Mouse (Mus musculus): Measurements from ENCODE around the gene Col9a3. TPM values are rescaled to one million over a fixed set of nuclear protein-coding genes. Genes with fewer than 3 reads are reported as not detected.

Gene Col9a3
- polyA plus RNA-seq, 1 experiment from 2014 or later: 23.1 TPM

DNA sequence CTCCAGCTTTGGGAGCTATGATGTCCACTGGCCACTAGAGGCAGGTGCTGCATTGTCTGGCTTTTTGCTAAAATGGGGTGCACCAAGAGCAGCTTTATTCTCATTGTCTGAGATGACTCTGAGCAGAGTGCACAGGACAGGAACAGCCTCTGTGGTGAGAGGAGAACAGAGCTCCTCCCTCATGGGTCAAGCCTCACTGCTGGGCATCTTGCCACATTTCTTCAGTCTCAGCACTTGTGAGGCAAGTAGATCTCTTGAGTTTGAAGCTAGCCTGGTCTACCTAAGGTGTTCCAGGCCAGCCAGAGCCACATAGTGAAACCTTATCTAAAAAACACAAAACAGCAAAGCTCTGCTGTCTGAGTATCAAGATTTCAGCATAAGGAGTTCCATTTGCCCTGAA, 49.3 kb downstream of the Col9a3 start:
- Histone ChIP-seq H3K36me3 (ENCODE audit: control insufficient read depth, insufficient read depth, low read length) (no peaks in the 10 kb centered on the region), H3K9me3 (ENCODE audit: control insufficient read depth, low read length) (peaks cover 7% of the 10 kb centered on the region), H3K4me3 (ENCODE audit: low read depth, low read length) (no peak overlapping the region), H3K27ac (ENCODE audit: low read depth, low read length) (no peak overlapping the region), H3K4me1 (ENCODE audit: control insufficient read depth, insufficient read depth, low read length) (no peaks in the 10 kb centered on the region), H3K9ac (ENCODE audit: low read length) (no peak overlapping the region), H3K27me3 (ENCODE audit: control insufficient read depth, insufficient read depth, low read length) (peaks cover 11% of the 10 kb centered on the region), H3K4me2 (ENCODE audit: low read depth) (no peak overlapping the region)
- no peak for DNase-seq (ENCODE audit: low spot score)
- no peak for ATAC-seq (ENCODE audit: insufficient read depth, low FRiP score, low TSS enrichment)

GRCm38 (mm10) chr2:180654666-180655065, 57.1 kb downstream of the Col9a3 start:
- WGBS: 80% methylated on average over 7 of the region's 7 CpGs
- Histone ChIP-seq H3K4me1 (ENCODE audit: control insufficient read depth, insufficient read depth, low read length) (no peaks in the 10 kb centered on the region), H3K36me3 (ENCODE audit: control insufficient read depth, insufficient read depth, low read length) (no peaks in the 10 kb centered on the region), H3K9me3 (ENCODE audit: control insufficient read depth, low read length) (no peaks in the 10 kb centered on the region), H3K4me2 (ENCODE audit: low read depth) (no peak overlapping the region), H3K4me3 (ENCODE audit: low read depth, low read length) (no peak overlapping the region), H3K27me3 (ENCODE audit: control insufficient read depth, insufficient read depth, low read length) (no peaks in the 10 kb centered on the region), H3K27ac (ENCODE audit: low read depth, low read length) (no peak overlapping the region), H3K9ac (ENCODE audit: low read length) (no peak overlapping the region)
- DNase-seq (ENCODE audit: low spot score): no peak
- ATAC-seq (ENCODE audit: insufficient read depth, low FRiP score, low TSS enrichment): no peak

DNA sequence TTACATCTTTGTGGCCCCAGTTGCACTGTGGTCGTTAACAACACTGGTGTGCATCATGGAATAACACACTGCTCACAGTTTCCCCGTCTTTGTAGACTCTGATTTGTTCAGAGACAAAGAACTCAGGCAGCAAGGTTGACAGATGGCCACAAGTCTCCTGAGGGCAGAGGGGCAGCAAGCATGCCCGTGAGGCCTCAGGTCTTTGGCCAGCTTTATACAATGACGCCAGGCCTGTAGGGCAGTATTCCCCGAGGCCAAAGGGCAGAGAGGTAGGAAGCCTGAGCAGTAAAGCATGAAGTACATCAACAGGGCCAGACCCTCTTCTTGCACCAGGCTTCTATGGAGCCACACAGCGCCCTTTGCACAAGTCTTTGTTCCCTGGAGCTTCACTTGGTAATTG, 57.6 kb downstream of the Col9a3 start:
- Histone ChIP-seq H3K27me3 (ENCODE audit: control insufficient read depth, insufficient read depth, low read length) (no peaks in the 10 kb centered on the region), H3K9ac (ENCODE audit: low read length) (no peak overlapping the region), H3K27ac (ENCODE audit: low read depth, low read length) (no peak overlapping the region), H3K9me3 (ENCODE audit: control insufficient read depth, low read length) (no peaks in the 10 kb centered on the region), H3K4me3 (ENCODE audit: low read depth, low read length) (no peak overlapping the region), H3K36me3 (ENCODE audit: control insufficient read depth, insufficient read depth, low read length) (no peaks in the 10 kb centered on the region), H3K4me1 (ENCODE audit: control insufficient read depth, insufficient read depth, low read length) (no peaks in the 10 kb centered on the region), H3K4me2 (ENCODE audit: low read depth) (no peak overlapping the region)
- 46% methylated on average over 6 of the region's 6 CpGs for WGBS
- ATAC-seq (ENCODE audit: insufficient read depth, low FRiP score, low TSS enrichment): no peak
- DNase-seq (ENCODE audit: low spot score): no peak

- no peaks in the 10 kb centered on the region for H3K27me3 ChIP-seq (ENCODE audit: control insufficient read depth, insufficient read depth, low read length)
- H3K36me3 ChIP-seq (ENCODE audit: control insufficient read depth, insufficient read depth, low read length): peaks cover 11% of the 10 kb centered on the region
- WGBS: 74% methylated on average over 4 of the region's 4 CpGs
- DNase-seq (ENCODE audit: low spot score) (peak; percentile 76), ATAC-seq (ENCODE audit: insufficient read depth, low FRiP score, low TSS enrichment) (no peak; the same call in 1 of the 2 replicates)
- H3K4me1 ChIP-seq (ENCODE audit: control insufficient read depth, insufficient read depth, low read length): no peaks in the 10 kb centered on the region
- no peak overlapping the region for H3K4me2 ChIP-seq (ENCODE audit: low read depth)
- H3K4me3 ChIP-seq (ENCODE audit: low read depth, low read length): no peak overlapping the region
- H3K9me3 ChIP-seq (ENCODE audit: control insufficient read depth, low read length): no peaks in the 10 kb centered on the region
- H3K27ac ChIP-seq (ENCODE audit: low read depth, low read length): no peak overlapping the region
- no peak overlapping the region for H3K9ac ChIP-seq (ENCODE audit: low read length)
Observed at GRCm38 (mm10) chr2:180657394-180658013, 59.9 kb downstream of the Col9a3 start.

DNA sequence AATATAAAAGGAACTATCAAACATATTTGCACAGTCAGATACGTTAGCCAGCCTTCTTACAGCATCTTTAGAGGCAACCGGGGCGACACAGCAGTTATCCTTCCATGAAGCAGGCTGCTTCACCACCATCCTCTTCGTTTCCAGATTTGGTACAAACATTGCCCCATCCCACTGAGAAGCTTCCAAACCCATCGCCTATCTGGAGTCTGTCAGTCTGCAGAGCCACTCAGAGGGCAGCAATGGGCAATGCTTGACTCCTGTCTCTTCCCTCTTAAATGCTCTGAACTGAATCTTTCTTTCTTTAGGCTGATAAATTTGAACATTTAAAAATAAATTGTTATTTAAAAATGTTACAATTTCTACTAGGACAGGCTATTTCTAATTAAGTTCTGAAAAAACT, 60.8 kb downstream of the Col9a3 start:
- WGBS: 89% methylated on average over 5 of the region's 5 CpGs
- Histone ChIP-seq H3K36me3 (ENCODE audit: control insufficient read depth, insufficient read depth, low read length) (peaks cover 11% of the 10 kb centered on the region), H3K4me2 (ENCODE audit: low read depth) (no peak overlapping the region), H3K27me3 (ENCODE audit: control insufficient read depth, insufficient read depth, low read length) (no peaks in the 10 kb centered on the region), H3K4me3 (ENCODE audit: low read depth, low read length) (no peak overlapping the region), H3K4me1 (ENCODE audit: control insufficient read depth, insufficient read depth, low read length) (no peaks in the 10 kb centered on the region), H3K27ac (ENCODE audit: low read depth, low read length) (no peak overlapping the region), H3K9me3 (ENCODE audit: control insufficient read depth, low read length) (no peaks in the 10 kb centered on the region), H3K9ac (ENCODE audit: low read length) (no peak overlapping the region)
- no peak for ATAC-seq (ENCODE audit: insufficient read depth, low FRiP score, low TSS enrichment)
- no peak for DNase-seq (ENCODE audit: low spot score)

DNA sequence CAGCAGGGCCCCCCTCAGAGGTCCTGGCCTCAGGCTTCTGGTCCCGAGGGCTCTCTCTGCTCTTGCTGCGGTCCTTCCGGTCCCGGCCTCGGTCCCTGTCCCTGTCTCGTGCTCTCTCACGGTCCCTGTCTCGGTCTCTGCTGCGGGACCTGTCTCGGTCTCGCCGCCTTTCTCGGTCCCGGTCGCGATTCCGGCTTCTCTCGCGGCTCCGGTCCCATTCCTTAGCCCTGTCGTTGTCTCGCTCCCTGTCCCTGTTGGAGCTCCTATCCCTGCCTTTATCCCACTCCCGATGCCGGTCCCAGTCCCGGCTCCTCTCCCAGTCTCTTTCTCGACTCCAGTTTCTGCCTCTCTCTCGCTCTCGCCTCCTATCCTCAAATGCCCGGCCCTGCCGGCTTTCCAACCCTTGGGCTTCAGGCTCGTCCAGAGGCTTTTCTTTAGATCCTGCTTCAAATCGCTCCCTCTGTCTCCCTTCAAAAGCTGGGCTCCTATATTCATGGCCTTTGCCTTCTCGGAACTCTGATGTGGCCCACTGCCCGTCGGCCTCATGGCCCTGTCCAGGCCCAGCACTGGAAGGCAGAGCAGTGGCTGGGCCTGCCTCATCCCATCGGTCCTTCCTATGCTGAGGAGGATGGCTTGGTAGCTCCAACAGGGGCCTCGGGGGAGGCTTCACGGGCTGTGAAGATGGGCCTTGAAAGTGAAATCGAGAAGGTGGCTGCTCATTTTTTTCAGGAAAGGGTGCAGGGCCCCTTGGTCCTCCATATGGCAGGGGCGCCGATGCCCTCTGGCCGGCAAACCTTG, 62.0 kb downstream of the Col9a3 start:
- ATAC-seq (ENCODE audit: insufficient read depth, low FRiP score, low TSS enrichment) (peak; percentile 38), DNase-seq (ENCODE audit: low spot score) (peak; percentile 40)
- H3K36me3 ChIP-seq (ENCODE audit: control insufficient read depth, insufficient read depth, low read length): peaks cover 13% of the 10 kb centered on the region
- H3K4me1 ChIP-seq (ENCODE audit: control insufficient read depth, insufficient read depth, low read length): no peaks in the 10 kb centered on the region
- no peak overlapping the region for H3K4me3 ChIP-seq (ENCODE audit: low read depth, low read length)
- peak overlapping the region; percentile 52 for H3K9ac ChIP-seq (ENCODE audit: low read length)
- 32% methylated on average over 42 of the region's 42 CpGs for WGBS
- no peak overlapping the region for H3K27ac ChIP-seq (ENCODE audit: low read depth, low read length)
- no peaks in the 10 kb centered on the region for H3K9me3 ChIP-seq (ENCODE audit: control insufficient read depth, low read length)
- peak overlapping the region; percentile 27 for H3K4me2 ChIP-seq (ENCODE audit: low read depth)
- no peaks in the 10 kb centered on the region for H3K27me3 ChIP-seq (ENCODE audit: control insufficient read depth, insufficient read depth, low read length)

GRCm38 (mm10) chr2:180660521-180660920, 62.9 kb downstream of the Col9a3 start:
- no peak for DNase-seq (ENCODE audit: low spot score)
- no peaks in the 10 kb centered on the region for H3K9me3 ChIP-seq (ENCODE audit: control insufficient read depth, low read length)
- WGBS: 98% methylated on average over 5 of the region's 5 CpGs

DNA sequence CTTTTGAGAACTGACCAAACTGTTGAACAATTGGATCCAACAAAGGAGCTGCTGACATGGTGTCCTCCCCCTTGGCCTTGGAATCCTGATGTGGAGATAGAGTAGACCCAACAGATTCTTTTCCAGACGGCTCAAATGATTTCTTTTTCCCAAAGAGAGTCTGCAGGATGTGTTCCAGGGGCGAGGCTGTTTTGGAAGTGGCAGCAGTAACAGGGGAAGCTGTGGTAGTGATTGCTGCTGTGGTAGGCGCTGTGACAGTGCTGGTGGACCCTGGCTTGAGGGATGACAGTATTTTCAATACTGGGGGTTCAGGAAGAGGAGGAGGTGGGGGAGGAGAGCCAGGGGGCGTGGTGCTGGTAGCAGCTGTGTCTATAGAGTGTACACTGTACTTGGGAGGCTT, 64.4 kb downstream of the Col9a3 start:
- DNase-seq (ENCODE audit: low spot score) (no peak), ATAC-seq (ENCODE audit: insufficient read depth, low FRiP score, low TSS enrichment) (no peak)
- Histone ChIP-seq H3K36me3 (ENCODE audit: control insufficient read depth, insufficient read depth, low read length) (peaks cover 16% of the 10 kb centered on the region), H3K27me3 (ENCODE audit: control insufficient read depth, insufficient read depth, low read length) (no peaks in the 10 kb centered on the region), H3K4me1 (ENCODE audit: control insufficient read depth, insufficient read depth, low read length) (no peaks in the 10 kb centered on the region), H3K9ac (ENCODE audit: low read length) (no peak overlapping the region), H3K4me2 (ENCODE audit: low read depth) (no peak overlapping the region), H3K4me3 (ENCODE audit: low read depth, low read length) (no peak overlapping the region), H3K9me3 (ENCODE audit: control insufficient read depth, low read length) (no peaks in the 10 kb centered on the region), H3K27ac (ENCODE audit: low read depth, low read length) (no peak overlapping the region)
- WGBS: 87% methylated on average over 4 of the region's 4 CpGs

More at GRCm38 (mm10) chr2:180660521-180660920, 62.9 kb downstream of the Col9a3 start:
- H3K27me3 ChIP-seq (ENCODE audit: control insufficient read depth, insufficient read depth, low read length): no peaks in the 10 kb centered on the region
- H3K9ac ChIP-seq (ENCODE audit: low read length): no peak overlapping the region
- no peak overlapping the region for H3K27ac ChIP-seq (ENCODE audit: low read depth, low read length)
- no peak overlapping the region for H3K4me2 ChIP-seq (ENCODE audit: low read depth)
- no peak overlapping the region for H3K4me3 ChIP-seq (ENCODE audit: low read depth, low read length)
- H3K36me3 ChIP-seq (ENCODE audit: control insufficient read depth, insufficient read depth, low read length): peaks cover 15% of the 10 kb centered on the region
- ATAC-seq (ENCODE audit: insufficient read depth, low FRiP score, low TSS enrichment): no peak
- H3K4me1 ChIP-seq (ENCODE audit: control insufficient read depth, insufficient read depth, low read length): no peaks in the 10 kb centered on the region
